Mouse (Mus musculus) C2C12 (cell line): Measurements from ENCODE around the gene Xylt1. TPM values are rescaled to one million over a fixed set of nuclear protein-coding genes. Genes with fewer than 3 reads are reported as not detected.

ENCODE experiments used
- H3K27me3 ChIP-seq: one replicate; pipeline ENCODE4 v1.6.1; 2011; ENCODE audit not compliant: control insufficient read depth, insufficient read depth, insufficient read length
- H3K36me3 ChIP-seq: one replicate; pipeline ENCODE4 v1.6.1; 2011; ENCODE audit not compliant: control insufficient read depth, insufficient read depth
- H3K4me3 ChIP-seq: one replicate; pipeline ENCODE4 v1.5.1; 2011; ENCODE audit warnings: mild to moderate bottlenecking, control low read depth; ENCODE audit not compliant: poor library complexity, insufficient read depth, severe bottlenecking
- H3K79me2 ChIP-seq: one replicate; pipeline ENCODE4 v1.6.1; 2011; ENCODE audit not compliant: control insufficient read depth, insufficient read depth
- H3K79me3 ChIP-seq: one replicate; pipeline ENCODE4 v1.6.1; 2011; ENCODE audit warnings: low read depth, control low read depth
- H3ac ChIP-seq: one replicate; pipeline ENCODE3; 2011; ENCODE audit warnings: low read depth; ENCODE audit not compliant: control insufficient read depth, insufficient read length
- CEBPB ChIP-seq: IDR thresholded peaks from one replicate; pipeline ENCODE4 v1.6.1; 2011; ENCODE audit warnings: low read depth, mild to moderate bottlenecking, control low read depth, moderate library complexity
- CTCF ChIP-seq: IDR thresholded peaks from one replicate; pipeline ENCODE4 v1.5.1; 2011; ENCODE audit not compliant: control insufficient read depth, insufficient read depth, insufficient read length
- FOSL1 ChIP-seq: IDR thresholded peaks from one replicate; pipeline ENCODE4 v1.8.0; 2011; ENCODE audit warnings: mild to moderate bottlenecking, low read length; ENCODE audit not compliant: poor library complexity, insufficient read depth, severe bottlenecking
- MAX ChIP-seq: IDR thresholded peaks from one replicate; pipeline ENCODE4 v1.6.1; 2011; ENCODE audit warnings: mild to moderate bottlenecking, control low read depth
- MYOD1 ChIP-seq: IDR thresholded peaks from one replicate; pipeline ENCODE4 v1.6.1; 2011; ENCODE audit warnings: low read depth; ENCODE audit not compliant: control insufficient read depth, insufficient read length
- MYOG ChIP-seq: IDR thresholded peaks from one replicate; pipeline ENCODE4 v1.6.1; 2011; ENCODE audit not compliant: control insufficient read depth, insufficient read length; ENCODE audit errors: extremely low read depth
- USF1 ChIP-seq: IDR thresholded peaks from one replicate; pipeline ENCODE4 v1.6.1; 2011; ENCODE audit warnings: low read depth, mild to moderate bottlenecking, control low read depth, moderate library complexity
- polyA plus RNA-seq: library from polyadenylated mRNA; unstranded; fragments of >200 nt; fragmentation: generic; extraction: Trizol; gene quantifications from one replicate; pipeline ENCODE4 v1.2.1, GENCODE M21; 2012; ENCODE audit warnings: missing spikeins

The Xylt1 gene
- polyA plus RNA-seq, 1 experiment: not detected

DNA sequence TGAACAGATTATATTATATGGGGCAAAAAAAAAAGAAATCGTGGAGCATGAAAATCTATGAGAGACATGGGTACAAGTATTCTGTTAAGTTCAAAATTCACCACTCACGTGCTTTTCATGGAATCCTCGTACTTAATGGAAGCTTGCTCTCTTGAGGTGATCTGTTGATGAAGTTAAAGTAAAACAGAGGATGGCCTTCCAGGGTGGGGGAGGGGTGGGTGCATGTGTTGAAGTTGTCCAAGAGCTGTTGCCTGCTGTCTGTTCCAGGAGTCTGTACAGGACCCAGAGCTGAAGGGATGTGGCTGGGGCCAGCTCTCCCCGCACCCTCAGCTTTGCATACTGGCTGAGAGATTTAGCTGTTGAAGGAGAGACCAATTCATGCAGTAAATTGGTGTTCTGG, 45.6 kb downstream of the Xylt1 start:
- TF ChIP-seq FOSL1: no peak
- no peak overlapping the region for H3K4me3 ChIP-seq
- H3K27me3 ChIP-seq: no peaks in the 10 kb centered on the region
- no peaks in the 10 kb centered on the region for H3K36me3 ChIP-seq
- H3K79me3 ChIP-seq: no peaks in the 10 kb centered on the region
- no peak overlapping the region for H3ac ChIP-seq
- H3K79me2 ChIP-seq: no peaks in the 10 kb centered on the region

DNA sequence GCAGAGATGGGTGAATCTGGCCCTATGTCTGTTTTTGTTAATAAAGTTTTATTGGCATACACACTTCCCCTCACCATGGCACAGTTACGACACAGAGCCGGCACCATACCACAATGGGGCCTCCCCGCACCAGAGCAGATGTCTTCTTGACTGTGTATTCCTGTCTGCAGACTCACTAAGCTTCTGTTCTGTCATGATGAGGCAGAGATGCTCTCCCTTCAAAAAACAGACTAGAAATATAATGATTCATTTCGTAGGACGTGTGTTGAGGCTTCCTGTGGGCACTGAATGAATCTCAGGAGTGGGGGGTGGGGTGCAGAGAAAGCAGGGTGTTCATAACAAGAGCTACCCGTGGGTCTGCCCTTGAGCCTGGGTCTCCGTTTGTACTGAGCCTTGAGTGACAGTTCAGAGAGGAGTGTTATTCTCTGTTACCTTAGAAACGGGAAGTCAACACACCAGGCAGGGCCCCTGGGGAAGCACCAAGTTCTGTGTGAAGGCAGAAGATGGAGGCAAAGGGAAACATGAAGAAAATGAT, 48.0 kb downstream of the Xylt1 start:
- TF ChIP-seq MYOD1 (no peak), CTCF (no peak), MAX (no peak), MYOG (no peak), USF1 (no peak), CEBPB (no peak), FOSL1 (no peak)
- no peak overlapping the region for H3ac ChIP-seq
- no peaks in the 10 kb centered on the region for H3K27me3 ChIP-seq
- H3K4me3 ChIP-seq: no peak overlapping the region
- no peaks in the 10 kb centered on the region for H3K79me2 ChIP-seq
- no peaks in the 10 kb centered on the region for H3K36me3 ChIP-seq
- H3K79me3 ChIP-seq: no peaks in the 10 kb centered on the region

DNA sequence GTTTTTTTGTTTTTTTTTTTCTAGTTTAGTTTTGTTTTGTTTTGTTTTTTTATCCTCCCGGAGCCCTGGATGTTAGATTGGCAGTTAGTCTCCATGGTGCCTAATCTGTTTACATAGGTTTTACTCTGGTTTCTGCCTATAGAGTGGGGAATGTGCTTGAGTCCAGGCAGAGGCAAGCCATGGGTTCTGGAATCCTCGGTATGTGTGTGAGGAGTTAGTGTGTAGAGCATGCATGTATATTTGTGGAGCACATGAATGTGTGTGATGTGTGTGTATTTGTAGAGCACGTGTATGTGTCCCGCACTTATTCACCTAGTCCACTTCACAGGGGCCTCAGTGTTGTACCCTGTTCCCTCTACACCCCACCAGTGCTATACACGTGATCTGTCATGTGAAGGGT, 48.7 kb downstream of the Xylt1 start:
- TF ChIP-seq MYOD1 (no peak), MYOG (no peak), MAX (no peak), USF1 (no peak), CTCF (no peak), CEBPB (no peak), FOSL1 (no peak)
- no peaks in the 10 kb centered on the region for H3K27me3 ChIP-seq
- H3K79me2 ChIP-seq: no peaks in the 10 kb centered on the region
- H3K79me3 ChIP-seq: no peaks in the 10 kb centered on the region
- no peak overlapping the region for H3ac ChIP-seq
- H3K36me3 ChIP-seq: no peaks in the 10 kb centered on the region
- no peak overlapping the region for H3K4me3 ChIP-seq

DNA sequence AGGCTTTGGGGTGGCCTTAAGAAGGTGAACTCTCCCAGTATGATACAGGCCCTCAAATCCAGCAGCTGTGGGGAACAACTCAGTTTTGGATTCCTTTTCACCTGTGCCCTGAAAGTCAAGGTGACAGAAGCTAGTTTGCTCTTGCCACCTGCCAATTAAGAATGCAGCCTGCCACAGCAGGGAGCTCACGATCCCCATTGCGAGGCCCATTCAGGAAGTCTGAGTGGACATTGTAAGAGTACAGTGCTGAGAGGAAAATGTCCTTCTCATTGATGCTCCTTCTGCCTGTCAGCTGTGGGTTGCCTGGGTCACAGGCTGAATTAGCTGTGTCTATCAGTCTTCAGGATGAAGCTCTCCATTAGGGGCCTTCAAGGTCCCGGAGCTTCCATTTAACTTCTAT, 49.1 kb downstream of the Xylt1 start:
- H3K27me3 ChIP-seq: no peaks in the 10 kb centered on the region
- TF ChIP-seq MAX (no peak), CTCF (no peak), MYOG (no peak), FOSL1 (no peak), USF1 (no peak), MYOD1 (no peak), CEBPB (no peak)
- H3K79me3 ChIP-seq: no peaks in the 10 kb centered on the region
- H3K4me3 ChIP-seq: no peak overlapping the region
- H3K36me3 ChIP-seq: no peaks in the 10 kb centered on the region
- no peaks in the 10 kb centered on the region for H3K79me2 ChIP-seq
- no peak overlapping the region for H3ac ChIP-seq

DNA sequence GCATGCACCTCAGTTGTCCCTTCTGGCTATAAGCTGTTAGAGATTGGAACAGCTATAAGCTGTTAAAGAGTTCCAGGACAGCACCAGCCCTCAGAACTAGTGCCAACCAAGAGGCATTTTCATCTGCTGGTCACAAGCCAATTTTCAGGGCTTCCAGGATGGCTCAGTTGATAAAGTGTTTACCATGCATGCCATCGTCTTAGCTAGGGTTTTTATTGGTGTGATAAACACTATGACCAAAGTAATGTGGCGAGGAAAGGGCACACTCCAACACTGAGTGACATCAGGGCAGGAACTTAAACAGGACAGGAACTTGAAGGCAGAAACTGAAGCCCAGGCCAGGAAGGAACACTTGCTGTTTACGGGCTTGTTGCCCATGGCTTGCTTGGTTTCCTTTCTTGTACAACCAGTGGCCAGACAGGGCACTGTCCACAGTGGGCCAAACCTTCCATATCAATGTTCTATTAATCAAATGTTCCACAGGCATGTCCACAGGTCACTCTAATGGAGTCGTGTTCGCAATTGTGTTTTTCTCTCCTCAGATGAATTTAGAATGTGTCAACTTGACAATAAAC, 49.7 kb downstream of the Xylt1 start:
- Histone ChIP-seq H3K79me2 (no peaks in the 10 kb centered on the region), H3K36me3 (no peaks in the 10 kb centered on the region), H3ac (no peak overlapping the region), H3K4me3 (no peak overlapping the region), H3K27me3 (no peaks in the 10 kb centered on the region), H3K79me3 (no peaks in the 10 kb centered on the region)
- TF ChIP-seq FOSL1 (no peak), CTCF (no peak), MYOD1 (no peak), USF1 (no peak), MAX (no peak), CEBPB (no peak), MYOG (no peak)

DNA sequence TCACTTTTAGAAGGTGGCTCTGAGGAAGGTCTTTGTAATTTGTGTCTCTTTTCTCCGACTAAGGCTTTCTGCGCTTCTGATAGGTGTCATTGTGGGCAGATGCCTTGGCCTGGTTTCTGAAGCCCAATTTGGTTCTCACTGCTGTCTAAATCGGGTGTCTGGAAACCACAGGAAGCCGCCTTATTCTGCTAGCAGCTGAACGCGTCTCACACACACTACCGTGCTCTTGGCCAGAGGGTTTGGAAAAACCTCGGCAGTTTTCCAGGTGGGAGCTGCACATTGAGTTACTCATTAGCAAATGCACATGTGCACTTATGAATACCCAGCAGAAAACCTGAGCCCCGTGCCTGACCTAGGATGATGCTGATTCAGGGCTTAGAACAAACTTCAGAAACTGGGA, 52.9 kb downstream of the Xylt1 start:
- no peaks in the 10 kb centered on the region for H3K79me2 ChIP-seq
- H3K27me3 ChIP-seq: no peaks in the 10 kb centered on the region
- no peak overlapping the region for H3K4me3 ChIP-seq
- TF ChIP-seq FOSL1 (no peak), MYOG (no peak), CEBPB (no peak), CTCF (no peak), USF1 (no peak), MAX (no peak), MYOD1 (no peak)
- H3K36me3 ChIP-seq: no peaks in the 10 kb centered on the region
- no peaks in the 10 kb centered on the region for H3K79me3 ChIP-seq
- no peak overlapping the region for H3ac ChIP-seq
